Mouse (Mus musculus): ENCODE data around the gene Tmc3.

Tmc3 gene

GRCm38 (mm10) chr7:83598997-83599912, 14.5 kb downstream of the Tmc3 start:
- no peak for DNase-seq (ENCODE audit: low spot score)

GRCm38 (mm10) chr7:83599913-83600286, 15.2 kb downstream of the Tmc3 start:
- no peak for DNase-seq (ENCODE audit: low spot score)

- DNase-seq (ENCODE audit: low spot score): no peak
Measured at GRCm38 (mm10) chr7:83604180-83604944, 19.6 kb downstream of the Tmc3 start.

- DNase-seq (ENCODE audit: low spot score): no peak
Measured at GRCm38 (mm10) chr7:83606796-83607195, 22.1 kb downstream of the Tmc3 start.

- no peak for DNase-seq (ENCODE audit: low spot score)
Measured at GRCm38 (mm10) chr7:83609891-83610290, 25.2 kb downstream of the Tmc3 start.

GRCm38 (mm10) chr7:83611886-83612285, 27.2 kb downstream of the Tmc3 start:
- DNase-seq (ENCODE audit: low spot score): no peak

- no peak for DNase-seq (ENCODE audit: low spot score)
Measured at GRCm38 (mm10) chr7:83615272-83615671, 30.5 kb downstream of the Tmc3 start.

- DNase-seq (ENCODE audit: low spot score): no peak
Measured at GRCm38 (mm10) chr7:83615815-83616214, 31.1 kb downstream of the Tmc3 start.

- DNase-seq (ENCODE audit: low spot score): no peak
Measured at GRCm38 (mm10) chr7:83616268-83616667, 31.5 kb downstream of the Tmc3 start.

GRCm38 (mm10) chr7:83618709-83619108, 34.0 kb downstream of the Tmc3 start:
- DNase-seq (ENCODE audit: low spot score): no peak

- DNase-seq (ENCODE audit: low spot score): no peak
Measured at GRCm38 (mm10) chr7:83622582-83622981, 37.9 kb downstream of the Tmc3 start.

- no peak for DNase-seq (ENCODE audit: low spot score)
Measured at GRCm38 (mm10) chr7:83624065-83624464, 39.3 kb downstream of the Tmc3 start.

GRCm38 (mm10) chr7:83626557-83627257, 42.0 kb downstream of the Tmc3 start:
- no peak for DNase-seq (ENCODE audit: low spot score)

- DNase-seq (ENCODE audit: low spot score): no peak
Measured at GRCm38 (mm10) chr7:83627369-83627768, 42.6 kb downstream of the Tmc3 start.

GRCm38 (mm10) chr7:83631073-83631827, 46.5 kb downstream of the Tmc3 start:
- DNase-seq (ENCODE audit: low spot score): no peak

- peak; percentile 77 for DNase-seq (ENCODE audit: low spot score)
Measured at GRCm38 (mm10) chr7:83631828-83632681, 47.3 kb downstream of the Tmc3 start, which contains the start of gene Stard5. Gene Stard5 (plus strand): TSS chr7:83631959.

- no peak for DNase-seq (ENCODE audit: low spot score)
Measured at GRCm38 (mm10) chr7:83632682-83633120, 48.0 kb downstream of the Tmc3 start.

GRCm38 (mm10) chr7:83633856-83634255, 49.1 kb downstream of the Tmc3 start:
- no peak for DNase-seq (ENCODE audit: low spot score)

GRCm38 (mm10) chr7:83635726-83636125, 51.0 kb downstream of the Tmc3 start:
- no peak for DNase-seq (ENCODE audit: low spot score)

GRCm38 (mm10) chr7:83636425-83636824, 51.7 kb downstream of the Tmc3 start:
- no peak for DNase-seq (ENCODE audit: low spot score)

All from ovary, postnatal 10 days (tissue).